8 mouse cellular contexts compared by ENCODE assay signal in the genomic region with DNA sequence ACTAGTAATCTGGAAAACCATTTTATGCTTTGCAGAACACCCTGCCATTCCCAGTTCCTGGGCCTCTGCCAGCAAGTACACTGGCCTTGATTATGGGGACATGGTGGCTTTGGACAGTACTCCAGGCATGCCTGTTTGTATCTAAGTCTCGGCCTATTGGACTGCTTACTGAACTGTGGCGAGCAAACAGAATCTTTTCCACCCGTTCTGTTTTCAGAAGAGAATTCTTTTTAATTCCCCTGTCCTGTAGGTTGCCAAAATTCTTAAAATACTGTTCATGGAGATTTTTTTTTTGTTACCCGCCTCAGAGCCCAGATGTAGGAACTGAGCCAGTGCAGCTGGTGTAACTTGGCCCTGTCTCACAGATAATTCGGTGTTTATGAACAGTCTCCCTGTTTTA.
DNase-seq lines count a peak whose midpoint lies in the region; ATAC-seq and TF ChIP-seq lines count a peak whose summit lies in the region.
"Had no signal": no experiment of that assay in that cellular context is flagged by ENCODE, and none has a peak within 500 bp of the region (broad histone marks: within the 10 kb centered on the region; RNA-seq: fewer than 3 reads in every experiment).

No protein-coding gene starts in this region.

- POLR2A ChIA-PET in Patski (lab: Charles Lee), result no interaction called here

- H3K9ac ChIP-seq in forebrain, postnatal 0 days, result no peak overlapping the region
- no peak overlapping the region for H3K9ac ChIP-seq in liver, postnatal 0 days (replicated peaks)
- H3K9ac ChIP-seq: limb, embryonic 12.5 days had no signal

- ATAC-seq in Patski, result peak; percentile 80
- ATAC-seq in forebrain, postnatal 0 days, result peak; percentile 38
- ATAC-seq in liver, postnatal 0 days, result no peak

- 30% methylated on average over 5 of the region's 5 CpGs for WGBS in forebrain, postnatal 0 days
- 74% methylated on average over 5 of the region's 5 CpGs for WGBS in liver, postnatal 0 days (ENCODE audit: insufficient replicate concordance)

- no peak for TF ChIP-seq EP300 in liver, postnatal 0 days (IDR thresholded peaks at IDR 0.05; ENCODE audit: low read depth)

- H3K27me3 ChIP-seq in Patski, result no peaks in the 10 kb centered on the region
- H3K27me3 ChIP-seq in forebrain, postnatal 0 days (ENCODE audit: insufficient read depth, low read length), result no peaks in the 10 kb centered on the region
- H3K27me3 ChIP-seq in liver, postnatal 0 days (ENCODE audit: insufficient read depth, low read length), result no peaks in the 10 kb centered on the region
- H3K27me3 ChIP-seq: limb, embryonic 12.5 days had no signal

- in situ Hi-C loops in Patski (cut with MboI; ENCODE audit: low pct_unique_long_range_greater_than_20kb), result no loop called here

- H3K4me3 ChIP-seq in forebrain, postnatal 0 days (ENCODE audit: low read depth, low read length), result no peak overlapping the region
- no peak overlapping the region for H3K4me3 ChIP-seq in liver, postnatal 0 days (ENCODE audit: low read depth, low read length)
- H3K4me3 ChIP-seq: limb, embryonic 12.5 days had no signal

- no peaks in the 10 kb centered on the region; the same call in 1 of the 2 replicates for H3K4me1 ChIP-seq in forebrain, postnatal 0 days (ENCODE audit: insufficient read depth)
- no peaks in the 10 kb centered on the region for H3K4me1 ChIP-seq in liver, postnatal 0 days (ENCODE audit: insufficient read depth)
- H3K4me1 ChIP-seq: limb, embryonic 12.5 days had no signal

- no peaks in the 10 kb centered on the region for H3K9me3 ChIP-seq in forebrain, postnatal 0 days (ENCODE audit: low read length)
- no peaks in the 10 kb centered on the region for H3K9me3 ChIP-seq in liver, postnatal 0 days (ENCODE audit: low read length)
- H3K9me3 ChIP-seq: limb, embryonic 12.5 days had no signal

- TF ChIP-seq CTCF in Patski (IDR thresholded peaks at IDR 0.05), result no peak
- no peak for TF ChIP-seq CTCF in forebrain, postnatal 0 days (IDR thresholded peaks at IDR 0.05; ENCODE audit: low read depth)
- no peak for TF ChIP-seq CTCF in liver, postnatal 0 days (IDR thresholded peaks at IDR 0.05; ENCODE audit: low read depth)

- DNase-seq in Patski (ENCODE audit: low read depth, low spot score), result no peak
- peak; percentile 35 for DNase-seq in adrenal gland, adult 8-10 months
- peak; percentile 59 for DNase-seq in forebrain, postnatal 0 days
- peak; percentile 18 for DNase-seq in kidney, adult 9 months
- peak; percentile 27 to 78 for DNase-seq in left cerebral cortex, postnatal 25 days (ENCODE audit: low spot score in 2 of 2)
- DNase-seq in skeletal muscle tissue, adult 2 months (ENCODE audit: low read depth, low spot score), result peak; percentile 83
- no peak for DNase-seq in liver, postnatal 0 days

- peak overlapping the region; percentile 29; the same call in 1 of the 2 replicates for H3K27ac ChIP-seq in forebrain, postnatal 0 days (ENCODE audit: low read depth, low read length)
- no peak overlapping the region for H3K27ac ChIP-seq in liver, postnatal 0 days (ENCODE audit: low read depth)
- H3K27ac ChIP-seq: limb, embryonic 12.5 days had no signal

- intact Hi-C loops in left cerebral cortex, postnatal 25 days (cut with DNase I), result no loop called here

- no peaks in the 10 kb centered on the region for H3K36me3 ChIP-seq in forebrain, postnatal 0 days (ENCODE audit: insufficient read depth)
- no peaks in the 10 kb centered on the region for H3K36me3 ChIP-seq in liver, postnatal 0 days (replicated peaks; ENCODE audit: insufficient read depth, low read length)
- H3K36me3 ChIP-seq: limb, embryonic 12.5 days had no signal

- CTCF ChIA-PET in Patski (lab: Charles Lee), result no interaction called here

- H3K4me2 ChIP-seq in forebrain, postnatal 0 days (ENCODE audit: low read depth), result no peak overlapping the region
- no peak overlapping the region for H3K4me2 ChIP-seq in liver, postnatal 0 days (ENCODE audit: low read depth, low read length)
- H3K4me2 ChIP-seq: limb, embryonic 12.5 days had no signal

Comparison
In these comparisons a context has a peak if more than half of its experiments do, and no peak if none do; other contexts are left out.
1. DNase-seq: peak in adrenal gland, adult 8-10 months (single experiment), forebrain, postnatal 0 days (single experiment), kidney, adult 9 months (single experiment), left cerebral cortex, postnatal 25 days (2 of 2) and skeletal muscle tissue, adult 2 months (single experiment); none in Patski (single experiment) and liver, postnatal 0 days (single experiment).